Mouse (Mus musculus) spleen, adult 2 months (tissue): ENCODE measurements around the gene Acbd6.

Source experiments
- CTCF ChIP-seq: fragments of 200-500 bp; IDR thresholded peaks from 2 replicates; pipeline ENCODE4 v1.5.1; 2011; ENCODE audit warnings: mild to moderate bottlenecking, inconsistent platforms; ENCODE audit not compliant: insufficient read depth, insufficient read length, insufficient replicate concordance; ENCODE audit errors: extremely low read depth
- POLR2A ChIP-seq: fragments of 200-500 bp; IDR thresholded peaks from 2 replicates; pipeline ENCODE4 v1.6.1; 2011; ENCODE audit warnings: low read depth, low read length, inconsistent platforms

DNA sequence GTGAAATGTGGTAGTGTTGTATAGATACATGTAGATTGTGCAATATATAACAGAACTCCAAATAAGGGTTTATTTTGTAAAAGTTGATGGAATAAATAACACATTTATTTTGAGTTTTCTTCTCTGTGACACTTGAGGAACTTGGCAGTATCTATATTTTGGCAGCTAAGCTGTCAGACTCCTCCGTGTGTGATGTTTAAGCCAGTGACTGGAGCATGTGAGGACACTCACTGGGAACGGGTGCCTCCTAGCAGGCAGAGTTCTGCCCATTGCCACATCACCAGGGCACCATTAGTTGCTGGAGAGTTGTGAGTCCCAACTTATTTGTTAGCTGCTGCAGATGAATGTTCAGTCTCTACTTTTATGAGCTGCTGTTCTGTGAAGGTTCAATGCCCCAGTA lies 30.0 kb downstream of the Acbd6 start:
- TF ChIP-seq POLR2A (no peak), CTCF (no peak)
